Mouse (Mus musculus) C2C12 (cell line): ENCODE results near the gene Inpp5e. TPM values are rescaled to one million over a fixed set of nuclear protein-coding genes. Genes with fewer than 3 reads are reported as not detected.

Source experiments
- H3K27me3 ChIP-seq: one replicate; pipeline ENCODE4 v1.6.1; 2011; ENCODE audit not compliant: control insufficient read depth, insufficient read depth, insufficient read length
- H3K36me3 ChIP-seq: one replicate; pipeline ENCODE4 v1.6.1; 2011; ENCODE audit not compliant: control insufficient read depth, insufficient read depth
- H3K4me3 ChIP-seq: one replicate; pipeline ENCODE4 v1.5.1; 2011; ENCODE audit warnings: mild to moderate bottlenecking, control low read depth; ENCODE audit not compliant: poor library complexity, insufficient read depth, severe bottlenecking
- H3K79me2 ChIP-seq: one replicate; pipeline ENCODE4 v1.6.1; 2011; ENCODE audit not compliant: control insufficient read depth, insufficient read depth
- H3K79me3 ChIP-seq: one replicate; pipeline ENCODE4 v1.6.1; 2011; ENCODE audit warnings: low read depth, control low read depth
- H3ac ChIP-seq: one replicate; pipeline ENCODE3; 2011; ENCODE audit warnings: low read depth; ENCODE audit not compliant: control insufficient read depth, insufficient read length
- CEBPB ChIP-seq: IDR thresholded peaks from one replicate; pipeline ENCODE4 v1.6.1; 2011; ENCODE audit warnings: low read depth, mild to moderate bottlenecking, control low read depth, moderate library complexity
- CTCF ChIP-seq: IDR thresholded peaks from one replicate; pipeline ENCODE4 v1.5.1; 2011; ENCODE audit not compliant: control insufficient read depth, insufficient read depth, insufficient read length
- FOSL1 ChIP-seq: IDR thresholded peaks from one replicate; pipeline ENCODE4 v1.8.0; 2011; ENCODE audit warnings: mild to moderate bottlenecking, low read length; ENCODE audit not compliant: poor library complexity, insufficient read depth, severe bottlenecking
- MAX ChIP-seq: IDR thresholded peaks from one replicate; pipeline ENCODE4 v1.6.1; 2011; ENCODE audit warnings: mild to moderate bottlenecking, control low read depth
- MYOD1 ChIP-seq: IDR thresholded peaks from one replicate; pipeline ENCODE4 v1.6.1; 2011; ENCODE audit warnings: low read depth; ENCODE audit not compliant: control insufficient read depth, insufficient read length
- MYOG ChIP-seq: IDR thresholded peaks from one replicate; pipeline ENCODE4 v1.6.1; 2011; ENCODE audit not compliant: control insufficient read depth, insufficient read length; ENCODE audit errors: extremely low read depth
- USF1 ChIP-seq: IDR thresholded peaks from one replicate; pipeline ENCODE4 v1.6.1; 2011; ENCODE audit warnings: low read depth, mild to moderate bottlenecking, control low read depth, moderate library complexity
- polyA plus RNA-seq: library from polyadenylated mRNA; unstranded; fragments of >200 nt; fragmentation: generic; extraction: Trizol; gene quantifications from one replicate; pipeline ENCODE4 v1.2.1, GENCODE M21; 2012; ENCODE audit warnings: missing spikeins

The Inpp5e gene
- polyA plus RNA-seq, 1 experiment = 8.3 TPM

GRCm38 (mm10) chr2:26424541-26424940, 15.5 kb upstream of the Inpp5e start:
- H3K4me3 ChIP-seq = no peak overlapping the region
- no peak for TF ChIP-seq MAX
- TF ChIP-seq CEBPB = no peak
- no peak for TF ChIP-seq CTCF
- TF ChIP-seq USF1 = no peak
- no peak for TF ChIP-seq FOSL1
- no peak for TF ChIP-seq MYOG
- TF ChIP-seq MYOD1 = no peak
- H3K79me3 ChIP-seq = no peaks in the 10 kb centered on the region
- no peak overlapping the region for H3ac ChIP-seq
- no peaks in the 10 kb centered on the region for H3K79me2 ChIP-seq
- no peaks in the 10 kb centered on the region for H3K27me3 ChIP-seq
- H3K36me3 ChIP-seq = peaks cover 94% of the 10 kb centered on the region

GRCm38 (mm10) chr2:26423086-26423485, 14.1 kb upstream of the Inpp5e start:
- no peak overlapping the region for H3K4me3 ChIP-seq
- H3K27me3 ChIP-seq = no peaks in the 10 kb centered on the region
- no peak overlapping the region for H3ac ChIP-seq
- no peaks in the 10 kb centered on the region for H3K79me3 ChIP-seq
- no peaks in the 10 kb centered on the region for H3K79me2 ChIP-seq
- TF ChIP-seq MAX (no peak), MYOG (no peak), FOSL1 (no peak), USF1 (no peak), MYOD1 (no peak), CEBPB (no peak), CTCF (no peak)
- peaks cover 81% of the 10 kb centered on the region for H3K36me3 ChIP-seq

GRCm38 (mm10) chr2:26421969-26422368, 13.0 kb upstream of the Inpp5e start:
- H3K36me3 ChIP-seq = peaks cover 74% of the 10 kb centered on the region
- TF ChIP-seq CTCF (no peak), CEBPB (no peak), MYOG (no peak), MAX (no peak), FOSL1 (no peak), USF1 (no peak), MYOD1 (no peak)
- H3K79me2 ChIP-seq = no peaks in the 10 kb centered on the region

GRCm38 (mm10) chr2:26418120-26418519, 9.1 kb upstream of the Inpp5e start:
- Histone ChIP-seq H3K4me3 (no peak overlapping the region), H3ac (no peak overlapping the region), H3K79me2 (no peaks in the 10 kb centered on the region), H3K79me3 (no peaks in the 10 kb centered on the region), H3K36me3 (peaks cover 67% of the 10 kb centered on the region), H3K27me3 (no peaks in the 10 kb centered on the region)
- TF ChIP-seq MAX (no peak), FOSL1 (no peak), CEBPB (peak; percentile 34), MYOD1 (no peak)

More at GRCm38 (mm10) chr2:26421969-26422368, 13.0 kb upstream of the Inpp5e start:
- Histone ChIP-seq H3K4me3 (no peak overlapping the region), H3ac (no peak overlapping the region), H3K27me3 (no peaks in the 10 kb centered on the region), H3K79me3 (no peaks in the 10 kb centered on the region)

GRCm38 (mm10) chr2:26417066-26417465, 8.1 kb upstream of the Inpp5e start:
- TF ChIP-seq MYOG (no peak), USF1 (no peak), MYOD1 (no peak), MAX (no peak), CTCF (no peak), CEBPB (no peak), FOSL1 (no peak)
- Histone ChIP-seq H3K4me3 (no peak overlapping the region), H3K27me3 (no peaks in the 10 kb centered on the region), H3K79me3 (no peaks in the 10 kb centered on the region), H3K79me2 (no peaks in the 10 kb centered on the region), H3K36me3 (peaks cover 57% of the 10 kb centered on the region), H3ac (no peak overlapping the region)

GRCm38 (mm10) chr2:26410931-26411411, 2.0 kb upstream of the Inpp5e start:
- no peak for TF ChIP-seq CEBPB
- no peak for TF ChIP-seq MYOG
- TF ChIP-seq FOSL1 = no peak
- TF ChIP-seq MAX = no peak
- no peak for TF ChIP-seq MYOD1
- TF ChIP-seq CTCF = no peak
- TF ChIP-seq USF1 = no peak
- Histone ChIP-seq H3K36me3 (peaks cover 42% of the 10 kb centered on the region), H3K27me3 (no peaks in the 10 kb centered on the region), H3K79me2 (peaks cover 28% of the 10 kb centered on the region), H3K79me3 (peaks cover 5% of the 10 kb centered on the region), H3K4me3 (no peak overlapping the region), H3ac (no peak overlapping the region)
